Mouse (Mus musculus): Measurements from ENCODE around the gene Brms1l. TPM values are rescaled to one million over a fixed set of nuclear protein-coding genes. Genes with fewer than 3 reads are reported as not detected.

Gene Brms1l
- total and polyA plus RNA-seq, 2 experiments from 2014 or later = 38.3 to 39.7 TPM

- H3K36me3 ChIP-seq (ENCODE audit: insufficient read depth, low read length) = peaks cover 29% of the 10 kb centered on the region
- ATAC-seq (ENCODE audit: low FRiP score) = no peak
Observed at GRCm38 (mm10) chr12:55846741-55847140, 10.6 kb downstream of the Brms1l start.

GRCm38 (mm10) chr12:55847851-55848250 lies 11.7 kb downstream of the Brms1l start:
- Histone ChIP-seq H3K4me1 (ENCODE audit: insufficient read depth, low read length) (no peaks in the 10 kb centered on the region), H3K9me3 (ENCODE audit: low read length) (no peaks in the 10 kb centered on the region), H3K36me3 (ENCODE audit: insufficient read depth, low read length) (peaks cover 22% of the 10 kb centered on the region), H3K4me3 (ENCODE audit: low read depth, low read length) (no peak overlapping the region), H3K9ac (replicated peaks; ENCODE audit: low read length, poor library complexity, severe bottlenecking) (no peak overlapping the region), H3K27me3 (ENCODE audit: insufficient read depth, low read length) (no peaks in the 10 kb centered on the region), H3K27ac (ENCODE audit: low read depth, low read length) (no peak overlapping the region), H3K4me2 (ENCODE audit: low read depth, low read length, poor library complexity, severe bottlenecking) (no peak overlapping the region)
- 96% methylated on average over 4 of the region's 4 CpGs for WGBS
- no peak for ATAC-seq (ENCODE audit: low FRiP score)
- no peak for DNase-seq (ENCODE audit: low spot score)
- no peak for TF ChIP-seq CTCF (IDR thresholded peaks at IDR 0.05)

More at GRCm38 (mm10) chr12:55846741-55847140, 10.6 kb downstream of the Brms1l start:
- DNase-seq (ENCODE audit: low spot score) = peak; percentile 26
- no peaks in the 10 kb centered on the region for H3K9me3 ChIP-seq (ENCODE audit: low read length)
- no peaks in the 10 kb centered on the region for H3K27me3 ChIP-seq (ENCODE audit: insufficient read depth, low read length)
- TF ChIP-seq CTCF (IDR thresholded peaks at IDR 0.05) = peak; percentile 73
- no peak overlapping the region for H3K4me3 ChIP-seq (ENCODE audit: low read depth, low read length)
- WGBS = 71% methylated on average over 1 of the region's 1 CpGs
- H3K4me2 ChIP-seq (ENCODE audit: low read depth, low read length, poor library complexity, severe bottlenecking) = no peak overlapping the region
- no peak overlapping the region for H3K9ac ChIP-seq (replicated peaks; ENCODE audit: low read length, poor library complexity, severe bottlenecking)
- H3K27ac ChIP-seq (ENCODE audit: low read depth, low read length) = no peak overlapping the region
- H3K4me1 ChIP-seq (ENCODE audit: insufficient read depth, low read length) = no peaks in the 10 kb centered on the region

DNA sequence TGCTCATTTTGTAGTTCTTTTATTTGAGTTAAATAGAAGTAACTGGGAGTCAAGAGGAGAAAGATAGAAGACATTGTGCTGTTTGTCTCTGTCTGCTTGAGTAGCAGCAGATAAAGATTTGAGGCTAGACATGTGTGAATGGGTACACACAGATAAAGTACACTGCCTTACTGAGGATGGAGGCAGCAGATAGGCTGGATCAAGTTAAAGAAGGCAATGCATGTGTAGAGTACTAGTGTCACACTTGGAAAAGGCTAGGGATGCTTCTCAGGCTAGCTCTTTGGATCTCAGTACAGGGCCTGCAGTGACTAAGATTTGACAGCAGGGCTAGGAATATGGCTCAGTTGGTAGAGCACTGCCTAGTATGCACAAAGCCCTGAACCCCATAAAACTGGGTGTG lies 14.5 kb downstream of the Brms1l start:
- Histone ChIP-seq H3K27me3 (ENCODE audit: insufficient read depth, low read length) (no peaks in the 10 kb centered on the region), H3K4me1 (ENCODE audit: insufficient read depth, low read length) (no peaks in the 10 kb centered on the region), H3K4me3 (ENCODE audit: low read depth, low read length) (no peak overlapping the region), H3K9me3 (ENCODE audit: low read length) (no peaks in the 10 kb centered on the region), H3K27ac (ENCODE audit: low read depth, low read length) (no peak overlapping the region), H3K4me2 (ENCODE audit: low read depth, low read length, poor library complexity, severe bottlenecking) (no peak overlapping the region), H3K36me3 (ENCODE audit: insufficient read depth, low read length) (peaks cover 13% of the 10 kb centered on the region), H3K9ac (replicated peaks; ENCODE audit: low read length, poor library complexity, severe bottlenecking) (no peak overlapping the region)
- ATAC-seq (ENCODE audit: low FRiP score) = no peak
- no peak for DNase-seq (ENCODE audit: low spot score)
- TF ChIP-seq CTCF (IDR thresholded peaks at IDR 0.05) = no peak

DNA sequence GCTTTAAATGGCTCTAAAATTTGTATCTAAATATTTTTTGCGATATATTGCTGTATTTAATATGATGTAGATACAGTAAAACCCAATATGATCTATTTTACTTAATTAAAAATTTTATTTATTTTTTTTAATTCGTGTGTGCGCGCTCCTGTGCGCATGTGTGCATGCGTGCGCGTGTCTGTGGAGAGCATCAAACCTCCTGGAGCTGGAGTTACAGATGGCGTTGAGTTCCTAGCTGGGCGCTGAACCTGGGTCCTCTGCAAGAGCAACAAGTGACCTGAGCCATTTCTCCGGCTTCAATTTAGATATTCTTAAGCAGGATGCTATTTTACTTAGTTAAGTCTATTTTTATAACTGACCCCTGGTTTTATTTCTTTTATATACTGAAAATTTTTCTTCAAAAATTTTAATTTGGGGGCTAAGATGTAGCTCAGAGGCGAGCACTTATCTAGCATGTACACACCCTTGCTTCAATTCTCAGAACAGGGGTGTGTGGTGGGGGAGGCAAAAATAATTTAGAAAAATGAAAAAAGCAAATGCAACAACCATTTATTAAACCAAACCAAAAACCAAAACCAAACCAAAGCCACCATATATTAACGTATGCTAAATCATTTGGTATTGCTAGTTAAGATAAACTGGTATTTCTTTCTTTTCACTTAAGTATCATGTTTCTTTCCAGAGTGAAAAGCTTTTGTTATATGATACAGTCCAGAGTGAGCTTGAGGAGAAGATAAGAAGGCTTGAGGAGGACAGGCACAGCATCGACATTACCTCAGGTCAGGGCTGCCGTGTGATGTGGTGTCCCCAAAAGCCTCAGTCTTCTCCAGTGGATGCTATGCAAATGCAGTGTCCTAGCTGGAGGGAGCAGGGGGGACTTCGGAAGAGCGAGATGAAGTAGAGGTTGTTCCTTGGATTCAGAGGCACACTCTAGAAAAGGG lies 23.6 kb downstream of the Brms1l start:
- no peak for ATAC-seq (ENCODE audit: low FRiP score)
- Histone ChIP-seq H3K4me3 (ENCODE audit: low read depth, low read length) (no peak overlapping the region), H3K4me2 (ENCODE audit: low read depth, low read length, poor library complexity, severe bottlenecking) (no peak overlapping the region), H3K9me3 (ENCODE audit: low read length) (0 out of 2 replicates have a peak, but pooled peaks cover 3% of the 10 kb centered on the region), H3K9ac (replicated peaks; ENCODE audit: low read length, poor library complexity, severe bottlenecking) (no peak overlapping the region), H3K27me3 (ENCODE audit: insufficient read depth, low read length) (no peaks in the 10 kb centered on the region), H3K4me1 (ENCODE audit: insufficient read depth, low read length) (no peaks in the 10 kb centered on the region), H3K27ac (ENCODE audit: low read depth, low read length) (no peak overlapping the region), H3K36me3 (ENCODE audit: insufficient read depth, low read length) (peaks cover 37% of the 10 kb centered on the region)
- TF ChIP-seq CTCF (IDR thresholded peaks at IDR 0.05) = no peak
- 95% methylated on average over 17 of the region's 17 CpGs for WGBS
- no peak for DNase-seq (ENCODE audit: low spot score)

- H3K4me3 ChIP-seq (ENCODE audit: low read depth, low read length) = no peak overlapping the region
- peaks cover 34% of the 10 kb centered on the region for H3K36me3 ChIP-seq (ENCODE audit: insufficient read depth, low read length)
- no peak overlapping the region for H3K27ac ChIP-seq (ENCODE audit: low read depth, low read length)
- no peak overlapping the region for H3K4me2 ChIP-seq (ENCODE audit: low read depth, low read length, poor library complexity, severe bottlenecking)
- 93% methylated on average over 7 of the region's 7 CpGs for WGBS
- ATAC-seq (ENCODE audit: low FRiP score) = no peak
- 0 out of 2 replicates have a peak, but pooled peaks cover 3% of the 10 kb centered on the region for H3K9me3 ChIP-seq (ENCODE audit: low read length)
- no peak overlapping the region for H3K9ac ChIP-seq (replicated peaks; ENCODE audit: low read length, poor library complexity, severe bottlenecking)
- no peak for TF ChIP-seq CTCF (IDR thresholded peaks at IDR 0.05)
- DNase-seq (ENCODE audit: low spot score) = no peak
- no peaks in the 10 kb centered on the region for H3K4me1 ChIP-seq (ENCODE audit: insufficient read depth, low read length)
- no peaks in the 10 kb centered on the region for H3K27me3 ChIP-seq (ENCODE audit: insufficient read depth, low read length)
Observed at GRCm38 (mm10) chr12:55860631-55861030, 24.5 kb downstream of the Brms1l start.

DNA sequence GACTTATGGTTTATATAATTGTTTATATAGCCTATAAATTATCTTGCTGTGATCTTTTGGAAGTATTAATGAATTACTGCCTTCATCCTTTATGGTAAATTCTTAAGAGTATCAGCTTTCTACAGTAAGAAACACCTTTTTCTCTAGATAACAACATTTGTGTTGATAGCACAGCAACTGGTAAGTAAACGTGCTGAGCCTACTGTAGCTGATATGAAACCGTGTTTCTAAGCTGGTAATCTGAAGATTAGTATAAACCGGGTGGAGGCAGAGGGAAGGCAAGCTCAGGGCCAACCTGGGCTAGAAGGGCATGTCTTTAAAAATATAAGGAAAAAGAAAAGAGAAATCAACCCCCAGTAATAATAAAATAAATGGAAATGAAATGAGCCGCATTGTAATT lies 31.6 kb downstream of the Brms1l start:
- ATAC-seq (ENCODE audit: low FRiP score) (no peak), DNase-seq (ENCODE audit: low spot score) (no peak)
- Histone ChIP-seq H3K36me3 (ENCODE audit: insufficient read depth, low read length) (peaks cover 37% of the 10 kb centered on the region), H3K27me3 (ENCODE audit: insufficient read depth, low read length) (no peaks in the 10 kb centered on the region), H3K9ac (replicated peaks; ENCODE audit: low read length, poor library complexity, severe bottlenecking) (no peak overlapping the region), H3K9me3 (ENCODE audit: low read length) (no peaks in the 10 kb centered on the region), H3K27ac (ENCODE audit: low read depth, low read length) (no peak overlapping the region), H3K4me3 (ENCODE audit: low read depth, low read length) (no peak overlapping the region), H3K4me1 (ENCODE audit: insufficient read depth, low read length) (no peaks in the 10 kb centered on the region), H3K4me2 (ENCODE audit: low read depth, low read length, poor library complexity, severe bottlenecking) (no peak overlapping the region)
- no peak for TF ChIP-seq CTCF (IDR thresholded peaks at IDR 0.05)
- WGBS = 93% methylated on average over 4 of the region's 4 CpGs
